Mouse (Mus musculus): ENCODE data around the gene Col6a2.

The Col6a2 gene

DNA sequence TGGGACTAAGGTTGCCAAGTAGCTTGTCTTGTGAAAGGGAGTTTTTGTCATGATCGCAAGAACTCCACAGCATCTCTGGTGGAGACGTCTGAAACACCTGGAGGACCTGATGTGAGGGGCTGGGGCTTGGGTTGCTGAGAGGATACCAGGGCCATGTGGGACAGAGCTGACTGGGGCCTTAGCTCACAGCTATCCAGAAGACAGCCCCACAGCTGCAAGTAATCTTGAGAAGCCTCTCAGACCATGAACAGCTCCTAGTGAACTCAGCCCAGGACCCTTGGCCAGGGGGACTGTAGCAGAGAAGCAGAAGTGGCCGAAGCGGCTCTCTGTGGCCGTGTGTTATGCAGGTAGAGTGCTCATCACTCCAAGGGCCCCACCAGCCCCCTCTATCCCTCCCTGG is 11.2 kb upstream of the Col6a2 start:
- no peak for DNase-seq

DNA sequence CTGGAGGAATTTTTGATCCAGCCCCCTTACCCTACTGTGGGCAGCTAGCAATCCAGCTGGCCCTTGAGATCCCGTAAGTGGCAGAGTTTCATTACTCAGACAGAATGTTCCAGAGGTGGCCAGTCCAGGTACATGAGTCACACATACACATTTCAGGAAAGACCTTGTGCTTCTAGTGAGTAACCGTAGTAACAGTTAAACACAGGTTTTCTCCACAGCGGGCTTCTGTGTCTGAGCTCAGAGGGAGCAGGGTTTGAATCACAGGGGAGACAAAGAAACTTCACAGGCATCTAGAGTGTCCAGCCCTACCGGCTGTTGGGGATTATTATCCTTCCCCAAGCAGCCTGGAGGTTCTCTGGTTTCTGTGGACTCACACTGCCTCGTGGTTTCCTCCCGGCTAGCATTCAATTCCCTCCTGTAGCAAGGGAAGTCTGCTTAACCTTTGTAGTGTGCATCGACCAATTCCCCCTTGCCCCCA is 10.7 kb upstream of the Col6a2 start:
- DNase-seq, result peak; percentile 50 to 68

DNA sequence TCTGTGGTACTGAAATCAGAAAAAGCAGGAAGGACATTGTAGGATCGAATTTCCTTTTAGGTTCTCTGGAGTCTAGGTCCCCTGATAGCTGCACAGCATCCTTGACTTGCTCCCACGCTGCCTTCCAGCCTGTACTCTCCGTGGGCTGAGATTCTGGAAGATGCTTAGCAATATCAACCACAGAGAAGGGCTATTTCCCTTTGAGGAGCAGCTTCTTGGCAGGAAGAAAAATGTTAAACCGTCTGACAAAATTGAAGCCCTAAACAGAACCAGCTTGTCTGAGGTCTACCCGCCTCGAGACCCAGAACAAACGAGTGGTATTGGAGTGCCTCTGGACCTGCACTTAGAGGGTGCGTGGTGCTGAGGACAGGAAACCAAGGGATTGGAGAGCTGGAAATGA is 9.2 kb upstream of the Col6a2 start:
- DNase-seq, result no peak

DNA sequence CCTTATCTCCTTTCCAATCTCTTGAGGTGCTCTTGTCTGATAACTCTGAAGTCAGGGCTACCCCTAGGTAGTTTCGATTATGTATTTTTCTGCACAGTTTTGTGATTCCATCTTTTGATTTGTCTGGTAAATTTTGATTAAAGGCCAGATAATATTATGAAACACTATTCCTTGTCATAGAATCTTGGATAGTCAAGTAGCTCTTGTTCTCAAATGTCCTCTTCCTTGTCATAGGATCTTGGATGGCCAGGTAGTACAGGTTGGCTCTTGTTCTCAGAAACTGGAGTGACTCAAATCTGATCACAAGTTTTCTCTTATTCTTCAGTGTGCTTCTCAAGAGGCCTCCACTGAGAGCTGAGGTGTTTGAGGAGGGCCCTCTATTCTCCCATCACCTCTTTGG is 7.2 kb upstream of the Col6a2 start:
- no peak for DNase-seq

DNA sequence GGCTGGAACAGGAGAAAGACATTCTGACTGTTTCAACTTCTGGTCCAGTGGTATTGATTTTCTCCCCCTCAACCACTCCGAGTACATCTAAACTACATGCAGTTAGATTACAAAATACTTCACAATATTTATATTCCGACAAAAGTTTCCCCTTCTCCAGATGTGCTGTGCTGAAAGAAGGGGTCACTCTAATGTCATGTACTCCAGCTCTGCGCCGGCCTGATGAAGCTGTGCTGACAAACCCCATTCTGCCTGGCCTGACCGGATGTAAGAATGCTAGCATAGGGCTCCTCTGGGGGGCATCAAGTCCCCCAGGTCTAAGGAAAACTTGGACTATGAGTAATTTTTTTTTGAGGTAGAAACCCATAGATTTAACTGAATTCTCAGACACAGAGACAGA is 4.3 kb upstream of the Col6a2 start:
- no peak for DNase-seq

DNA sequence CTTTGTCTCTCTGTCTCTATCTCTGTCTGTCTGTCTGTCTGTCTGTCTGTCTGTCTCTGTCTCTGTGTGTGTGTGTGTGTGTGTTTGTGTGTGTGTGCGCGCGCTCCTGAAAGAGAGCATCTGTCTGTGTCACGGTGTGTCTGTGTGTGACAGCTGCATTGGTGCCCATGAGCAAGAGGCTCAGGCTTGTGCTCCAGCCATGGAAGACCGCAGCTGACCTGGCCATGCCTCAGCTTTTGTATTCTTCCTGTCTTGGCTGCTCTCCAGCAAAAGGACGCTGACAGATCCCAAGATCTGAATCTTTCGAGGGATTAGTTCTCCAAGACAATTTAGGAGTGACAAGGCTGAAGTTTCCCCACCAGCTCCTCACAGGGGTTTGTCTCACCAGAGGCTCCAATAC is 1.5 kb upstream of the Col6a2 start:
- DNase-seq, result no peak

DNA sequence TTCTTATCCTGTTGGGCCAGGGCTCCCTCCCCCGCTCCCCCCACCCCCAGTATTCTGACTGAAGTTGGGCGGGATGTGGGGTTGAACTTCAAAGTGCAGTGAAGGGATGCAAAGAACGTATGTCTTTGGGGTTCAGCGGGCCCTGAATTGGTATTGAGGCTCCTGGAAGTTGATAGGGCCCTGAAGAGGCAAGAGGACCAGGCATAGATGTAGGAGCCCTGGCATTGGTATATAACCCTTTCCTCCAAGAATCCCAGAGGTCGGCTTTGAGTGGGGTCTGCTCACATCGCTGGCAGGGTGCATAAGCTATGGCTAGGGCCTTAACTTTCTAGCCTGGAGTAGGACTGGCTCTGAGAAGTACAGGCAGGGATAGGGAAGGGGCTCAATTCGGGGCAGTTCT is 304 bp upstream of the Col6a2 start:
- no peak for DNase-seq

DNA sequence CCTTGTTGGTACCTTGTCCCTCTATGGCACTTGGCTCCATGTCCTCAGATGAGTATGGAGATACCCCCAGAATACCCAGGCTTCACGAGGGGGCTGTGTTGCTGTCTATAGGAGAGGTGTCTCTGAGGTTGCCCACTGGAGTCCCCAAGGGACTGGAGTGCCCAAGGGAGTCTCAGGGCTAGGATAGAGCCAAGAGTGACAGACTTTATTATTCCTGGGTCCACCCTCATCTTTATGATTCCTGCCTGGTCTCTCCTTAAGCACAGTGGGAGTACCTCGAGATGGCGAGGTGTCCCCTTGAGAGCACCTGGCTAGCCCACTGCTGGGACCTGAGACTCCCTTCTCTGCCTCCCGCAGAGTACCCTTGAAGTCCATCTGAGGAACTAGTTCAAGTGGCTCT is 1.0 kb downstream of the Col6a2 start:
- DNase-seq, result no peak

DNA sequence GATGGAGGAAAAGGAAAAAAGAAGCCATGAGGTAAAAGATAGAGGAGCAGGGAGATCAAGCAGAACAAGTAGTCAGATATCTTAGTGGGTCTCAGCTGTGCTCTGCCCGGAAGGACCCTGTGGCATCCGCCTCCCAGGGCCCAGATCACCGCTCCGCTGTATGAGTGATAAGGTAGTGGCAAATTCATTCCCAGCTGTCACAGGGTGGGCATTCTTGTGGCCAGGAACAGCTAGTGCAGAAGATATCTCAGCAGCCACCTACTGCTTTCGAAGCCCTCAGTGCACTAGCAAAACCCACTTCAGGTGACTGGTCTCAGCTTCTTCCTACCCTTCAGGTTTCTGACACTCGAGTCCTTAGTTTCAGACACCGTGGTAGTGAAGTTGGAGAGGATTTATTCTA is 11.0 kb downstream of the Col6a2 start:
- no peak for DNase-seq

DNA sequence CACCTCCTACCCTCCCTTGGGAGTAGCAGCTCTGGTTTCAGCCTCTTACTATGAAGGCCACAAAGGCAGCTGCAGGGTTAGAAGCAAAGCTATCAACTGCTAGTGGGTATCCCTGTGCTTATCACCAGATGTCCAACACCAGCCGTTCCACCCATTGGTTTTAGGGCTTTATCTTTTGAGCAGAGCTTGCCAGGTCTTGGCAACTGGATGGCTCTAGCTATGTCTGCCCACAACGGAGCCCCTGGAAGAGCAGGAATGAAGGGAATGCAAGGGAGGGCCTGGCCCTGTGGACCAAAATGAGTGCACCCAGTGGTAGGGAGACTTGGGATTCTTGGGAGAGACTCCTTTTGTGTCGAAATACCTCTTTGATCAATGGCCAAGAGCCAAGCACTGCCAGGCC is 20.7 kb downstream of the Col6a2 start:
- DNase-seq, result peak; percentile 10 to 15

DNA sequence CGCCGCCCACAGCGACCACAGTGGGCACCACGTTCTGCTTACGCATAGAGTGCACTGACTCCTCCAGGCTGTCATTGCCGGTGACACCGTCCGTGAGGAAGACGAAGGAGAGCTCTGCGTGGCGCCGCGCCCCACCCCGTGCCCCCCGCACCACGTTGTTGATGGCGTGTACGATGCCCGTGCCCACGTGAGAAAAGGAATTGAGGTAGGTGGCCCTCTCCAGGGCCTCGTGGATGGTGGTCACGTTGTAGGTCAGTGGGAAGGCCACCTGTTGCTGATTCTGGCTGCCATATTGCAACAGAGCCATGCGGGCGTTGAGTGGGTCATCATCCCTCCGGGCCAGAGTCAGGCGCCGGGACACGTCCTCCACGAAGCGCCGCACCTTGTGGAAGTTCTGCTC is 27.1 kb downstream of the Col6a2 start:
- no peak for DNase-seq

DNA sequence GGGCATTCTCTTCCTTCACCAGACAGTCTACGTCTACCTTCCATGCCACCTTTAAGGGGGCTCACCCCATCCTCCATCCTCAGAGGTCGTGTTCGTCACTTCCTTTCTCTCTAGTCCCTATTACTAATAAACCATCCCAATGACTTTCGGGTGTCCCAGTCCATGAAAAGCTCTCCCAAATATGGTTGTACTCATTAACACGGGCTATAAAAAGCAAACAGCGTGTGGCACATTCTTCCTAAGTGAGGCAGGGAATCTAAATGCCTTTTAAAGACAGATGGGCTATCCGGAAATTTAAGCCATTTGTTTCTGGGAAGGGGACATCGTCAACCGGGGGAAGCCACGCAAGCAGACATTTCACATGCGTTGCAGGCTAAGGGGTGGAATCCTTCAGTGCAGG is 33.2 kb downstream of the Col6a2 start:
- no peak for DNase-seq

DNA sequence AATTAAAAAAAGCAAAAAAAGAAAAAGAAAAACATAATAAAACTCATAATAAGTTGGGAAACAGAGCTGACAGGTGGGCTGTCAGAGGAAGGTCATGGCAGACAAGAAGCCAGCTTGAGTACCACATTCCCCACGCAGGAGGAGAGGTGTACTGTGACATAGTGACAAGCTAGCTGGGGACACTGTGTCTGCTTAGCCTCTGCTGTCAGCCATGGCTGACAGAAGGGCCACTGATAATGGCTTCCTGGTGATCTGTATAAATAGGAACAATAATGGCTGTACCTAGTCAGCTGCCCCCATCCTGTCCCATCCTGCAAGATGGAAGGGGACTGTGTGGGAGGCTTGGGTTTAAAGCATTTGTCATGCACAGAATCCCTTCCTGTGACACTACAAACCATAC is 37.2 kb downstream of the Col6a2 start:
- DNase-seq, result no peak

DNA sequence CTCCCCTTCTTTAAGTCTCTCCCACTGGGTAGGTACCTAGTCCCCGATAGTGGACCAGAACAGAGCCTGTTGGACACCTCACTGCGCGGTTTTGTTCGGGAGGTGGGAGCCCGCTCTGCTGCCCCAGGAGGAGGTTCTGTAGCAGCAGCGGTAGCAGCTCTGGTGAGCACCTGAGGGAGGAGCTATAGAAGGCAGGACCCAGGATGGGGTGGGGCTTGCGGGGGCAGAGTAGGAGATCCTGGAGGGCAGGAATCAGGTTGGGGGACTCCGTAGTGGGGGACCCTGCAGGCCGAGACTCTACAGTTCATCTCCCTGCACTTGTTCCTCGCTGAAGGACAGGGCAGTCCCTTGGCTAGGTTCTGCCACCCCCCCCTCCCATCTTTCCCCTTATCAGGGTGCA is 39.3 kb downstream of the Col6a2 start:
- DNase-seq, result no peak

DNA sequence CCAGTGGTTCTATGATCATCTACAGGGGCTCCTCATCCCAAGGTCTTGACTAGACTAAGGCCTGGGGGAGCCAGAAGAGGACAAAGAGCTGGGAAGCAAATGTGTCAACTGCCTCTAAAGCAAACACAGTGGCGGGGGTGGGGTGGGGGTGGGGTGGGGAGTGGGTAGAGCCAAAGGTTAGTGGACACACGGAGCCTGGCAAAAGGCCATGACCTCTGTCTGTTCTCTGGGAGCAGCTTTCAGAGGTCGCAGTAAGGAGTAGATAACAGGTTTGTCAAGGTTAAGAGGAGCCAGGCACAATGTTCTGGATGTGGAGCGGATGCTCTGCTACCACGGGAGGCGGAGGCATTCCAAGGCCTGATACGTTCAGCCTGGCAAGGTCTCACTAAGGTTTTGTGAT is 46.5 kb downstream of the Col6a2 start:
- DNase-seq, result no peak

DNA sequence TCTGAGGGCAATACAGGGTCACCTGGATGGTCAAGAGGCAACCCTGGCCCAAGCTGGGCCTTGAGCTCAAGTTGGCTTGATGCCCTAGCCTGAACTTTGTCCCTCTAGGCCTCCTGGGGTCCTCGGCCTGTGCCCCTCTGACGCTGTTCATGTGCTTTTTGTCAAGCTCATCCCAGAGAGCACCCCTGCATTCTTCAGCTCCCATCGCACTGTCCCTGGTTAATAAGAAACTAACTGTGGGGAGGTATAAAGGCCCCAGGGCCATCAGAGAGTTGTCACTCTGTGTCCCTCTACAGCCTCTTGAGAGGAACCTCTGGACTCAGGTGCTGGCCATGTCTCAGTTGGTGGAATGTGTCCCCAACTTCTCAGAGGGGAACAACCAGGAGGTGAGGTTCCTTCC is 48.1 kb downstream of the Col6a2 start, which contains the start of gene Ftcd:
TSS of gene Ftcd (plus strand) at position 275 of the 400 bp plus-strand sequence.
- DNase-seq, result no peak

DNA sequence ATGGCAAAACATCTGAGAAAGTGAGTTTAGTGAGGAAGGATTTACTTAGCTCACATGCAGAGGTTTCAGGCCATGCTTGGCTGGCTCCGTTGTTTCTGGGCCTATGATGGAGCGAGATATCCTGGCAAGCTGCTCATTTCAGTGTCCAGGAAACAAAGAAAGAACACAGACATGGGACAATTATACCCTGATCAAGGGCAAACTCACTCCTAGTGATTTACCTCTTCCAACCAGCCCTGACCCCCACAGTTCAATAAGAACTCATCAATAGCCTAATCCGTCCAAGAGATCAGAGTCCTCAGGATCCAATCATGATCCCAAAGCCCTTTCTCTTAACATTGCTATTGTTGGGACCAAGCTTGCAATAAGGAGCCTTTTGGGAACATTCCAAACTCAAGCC is 51.3 kb downstream of the Col6a2 start:
- DNase-seq, result no peak

DNA sequence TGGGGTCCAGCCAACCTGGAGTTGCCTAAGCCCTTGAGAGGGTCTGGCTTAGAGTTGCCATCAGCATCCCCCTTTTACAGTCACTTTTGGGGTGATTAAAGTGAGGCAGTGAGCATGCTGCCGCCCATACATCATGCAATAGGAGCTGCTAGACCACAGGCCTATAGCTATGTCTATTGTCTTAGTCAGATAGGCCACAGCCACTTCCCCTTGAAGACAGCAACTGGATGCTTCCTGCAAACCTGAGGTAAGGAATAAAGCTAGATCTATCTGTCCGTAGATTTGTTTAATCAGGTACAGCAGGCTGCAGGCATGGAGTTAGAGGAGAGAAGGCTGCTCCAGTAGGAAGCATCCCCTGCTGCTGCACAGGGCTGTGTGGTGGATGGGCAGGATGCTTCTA is 52.4 kb downstream of the Col6a2 start:
- DNase-seq, result no peak

DNA sequence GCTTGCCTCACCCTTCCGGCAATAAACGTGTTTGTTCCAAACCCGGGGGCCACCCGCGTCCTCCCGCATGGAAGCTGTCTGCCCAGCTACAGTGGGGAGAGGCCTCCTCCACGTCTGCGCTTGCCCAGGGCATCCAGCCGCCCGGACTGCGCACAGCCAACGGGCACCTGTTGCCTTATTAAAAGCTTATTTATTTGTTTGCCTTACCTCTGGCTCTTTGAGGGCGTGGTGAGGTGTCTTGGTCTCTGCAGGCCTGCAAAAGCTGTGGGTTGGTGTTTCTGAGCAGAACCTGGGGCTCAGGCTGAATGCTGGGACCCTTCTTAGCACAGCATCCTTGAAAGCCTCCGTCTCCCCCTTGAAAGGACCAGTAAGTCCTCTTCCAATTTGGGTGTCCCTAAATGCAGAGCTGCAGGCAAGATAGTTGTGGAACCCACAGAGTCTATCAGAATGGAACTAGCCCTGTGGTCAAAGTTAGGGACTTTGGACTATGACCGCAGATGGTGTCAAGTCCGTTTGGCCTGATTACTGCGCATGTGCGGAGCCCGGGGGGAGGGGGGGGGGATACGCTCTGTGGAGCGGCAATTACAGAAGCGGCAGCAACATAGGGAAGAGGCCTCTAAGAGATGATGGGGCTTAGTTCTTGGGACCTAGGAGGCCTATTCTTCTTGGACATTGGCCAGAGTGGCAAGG is 53.3 kb downstream of the Col6a2 start:
- DNase-seq, result no peak

DNA sequence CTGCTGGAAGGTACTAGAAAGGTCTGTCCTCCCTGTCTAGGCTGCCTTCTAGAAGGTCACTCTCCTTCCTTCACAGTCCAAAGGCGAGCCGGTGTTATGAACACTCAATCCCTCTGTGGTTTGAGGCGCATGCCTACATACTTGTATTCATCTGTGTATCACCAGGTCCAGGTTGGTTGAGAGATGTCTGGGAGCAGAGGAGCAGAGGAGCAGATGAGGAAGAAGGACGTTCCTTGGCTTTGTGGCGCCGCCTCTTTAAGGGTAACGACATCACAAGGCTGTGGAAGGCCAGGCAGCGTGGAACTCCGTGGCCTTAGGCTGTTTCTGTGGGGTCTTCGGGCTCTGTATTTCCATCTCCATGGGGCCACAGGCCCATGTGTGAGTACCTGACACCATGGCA is 61.5 kb downstream of the Col6a2 start, which contains the start of gene Spatc1l:
TSS of gene Spatc1l (plus strand) at position 301 of the 400 bp plus-strand sequence.
- DNase-seq, result no peak

DNA sequence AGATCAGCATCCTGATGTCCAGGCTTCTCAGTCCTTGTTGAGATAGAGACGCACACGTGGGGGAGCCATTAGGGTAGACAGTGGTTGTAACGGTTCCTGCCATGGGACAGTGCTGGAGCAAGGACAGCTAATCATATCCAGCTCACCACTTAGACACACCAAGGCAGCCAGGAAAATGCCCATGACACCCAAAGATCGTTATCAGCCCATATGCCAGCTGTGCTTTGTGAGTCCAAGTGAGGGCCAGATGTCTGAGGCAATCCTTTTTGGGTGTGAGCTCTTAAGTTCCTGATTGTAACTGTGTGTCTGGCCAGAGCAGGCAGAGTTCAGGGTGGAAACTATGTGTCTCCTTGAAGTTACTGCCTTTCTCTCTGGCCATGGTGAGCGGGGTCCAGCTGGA is 69.4 kb downstream of the Col6a2 start:
- DNase-seq, result no peak

DNA sequence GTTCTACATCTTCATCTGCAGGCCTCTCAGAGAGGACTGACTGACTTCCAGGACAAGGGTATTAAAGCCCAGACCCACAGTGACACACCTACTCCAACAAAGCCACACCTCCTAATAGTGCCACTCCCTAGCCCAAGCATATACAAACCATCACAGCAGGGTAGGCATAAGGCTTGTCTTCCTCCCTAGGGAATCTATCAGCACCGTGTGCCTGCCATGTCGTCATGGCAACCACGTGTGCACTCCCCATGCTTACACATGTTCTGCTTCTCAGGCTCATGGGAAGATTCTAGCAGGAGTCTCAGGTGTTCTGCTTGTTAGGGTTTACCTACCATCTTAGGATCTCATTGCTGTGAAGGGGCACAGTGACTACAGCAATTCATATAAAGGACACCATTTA is 71.9 kb downstream of the Col6a2 start:
- no peak for DNase-seq

DNA sequence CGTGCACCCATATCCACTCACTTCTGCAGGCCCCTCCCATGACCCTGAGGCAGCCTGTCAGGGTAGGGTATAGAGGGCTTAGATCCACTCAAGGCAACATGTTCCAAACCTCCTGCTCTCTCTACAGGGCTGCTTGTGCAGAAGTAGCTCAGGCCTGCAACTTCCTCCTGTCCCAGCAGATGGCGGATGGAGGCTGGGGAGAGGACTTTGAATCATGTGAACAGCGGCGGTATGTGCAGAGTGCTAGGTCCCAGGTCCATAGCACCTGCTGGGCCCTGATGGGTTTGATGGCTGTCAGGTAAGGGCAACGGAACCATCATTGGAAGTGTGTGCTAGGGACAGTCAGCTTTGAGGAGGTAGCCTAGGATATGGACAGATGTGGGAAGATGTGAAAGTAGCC is 73.0 kb downstream of the Col6a2 start:
- DNase-seq, result no peak

DNA sequence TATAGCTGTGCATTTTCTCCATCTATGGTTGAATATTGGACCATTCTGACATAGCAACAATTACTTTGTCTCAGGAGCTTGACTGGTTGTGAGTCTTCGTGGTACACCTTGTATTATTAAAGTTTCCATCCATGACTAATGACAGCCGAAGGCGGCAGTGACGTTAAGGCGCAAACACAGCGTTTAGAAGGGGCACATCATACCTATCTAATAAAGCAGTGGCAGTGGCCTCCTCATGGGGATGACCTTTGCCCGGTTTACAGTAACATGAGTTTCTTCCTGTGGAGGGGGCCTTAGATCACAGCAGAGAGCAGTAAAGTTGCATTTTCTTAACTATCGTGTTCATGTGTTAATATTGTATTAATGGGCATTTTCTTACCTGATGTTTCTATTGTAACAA is 75.2 kb downstream of the Col6a2 start:
- no peak for DNase-seq

DNA sequence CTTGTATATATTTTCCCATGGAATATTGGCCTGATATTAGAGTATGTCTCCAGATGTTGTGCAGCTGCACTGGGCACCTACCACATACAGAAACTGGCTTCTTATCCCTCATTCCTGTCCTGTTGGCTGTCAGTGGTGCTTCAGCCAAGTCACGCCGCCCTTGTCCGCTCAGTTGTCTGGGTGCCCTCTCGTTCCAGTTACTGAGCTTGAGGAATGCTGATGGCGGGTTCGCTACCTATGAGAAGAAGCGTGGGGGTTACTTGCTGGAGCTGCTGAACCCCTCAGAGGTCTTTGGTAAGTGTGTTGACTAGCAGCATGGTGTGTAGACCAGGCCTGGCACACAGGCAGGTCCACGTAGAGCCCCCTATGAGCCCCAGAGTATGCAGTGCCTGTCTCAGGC is 76.9 kb downstream of the Col6a2 start:
- no peak for DNase-seq

Measured in lung, adult 18-20 months (tissue).